Mouse (Mus musculus): ENCODE measurements around the gene Slc4a1ap. TPM values are rescaled to one million over a fixed set of nuclear protein-coding genes. Genes with fewer than 3 reads are reported as not detected.

Slc4a1ap gene
- total RNA-seq, 1 experiment, result 30.2 TPM

DNA sequence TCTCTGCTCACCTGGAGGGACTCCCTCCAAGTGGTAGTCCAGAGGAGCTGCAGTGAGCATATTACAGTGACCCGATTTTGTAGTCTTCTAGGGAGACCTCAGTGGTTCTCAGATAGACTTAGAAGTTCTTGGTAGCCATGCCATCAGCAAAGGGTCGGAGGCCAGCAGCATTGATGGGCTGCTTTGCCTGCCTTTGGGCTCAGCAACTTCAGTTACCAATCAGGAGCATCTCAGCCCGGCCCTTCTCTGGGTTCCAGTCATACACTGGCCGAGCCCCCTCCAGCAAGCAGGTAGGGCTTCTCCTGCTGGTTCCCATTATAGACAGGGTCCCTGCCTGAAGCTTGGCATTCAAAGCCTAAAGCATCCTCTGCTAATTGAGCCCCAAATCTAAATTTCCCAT, 69.1 kb downstream of the Slc4a1ap start:
- no peak for DNase-seq (ENCODE audit: low read depth, low spot score)
- Histone ChIP-seq H3K9me3 (ENCODE audit: control insufficient read depth, insufficient read depth, low read depth, low read length) (no peaks in the 10 kb centered on the region), H3K9ac (ENCODE audit: insufficient read depth, low read depth, low read length, poor library complexity, severe bottlenecking) (no peak overlapping the region), H3K36me3 (ENCODE audit: control insufficient read depth, insufficient read depth, low read length, poor library complexity, severe bottlenecking) (no peaks in the 10 kb centered on the region), H3K4me1 (ENCODE audit: control insufficient read depth in 2 of 2, insufficient read depth in 2 of 2, low read length in 2 of 2, poor library complexity in 1 of 2) (0 out of 4 replicates have a peak, but pooled peaks cover 0 to 5% of the 10 kb centered on the region in 2 experiments), H3K27ac (ENCODE audit: insufficient read depth, low read depth, low read length, poor library complexity, severe bottlenecking) (no peak overlapping the region), H3K4me3 (ENCODE audit: insufficient read depth in 1 of 2, low read depth in 1 of 2, low read length in 2 of 2, poor library complexity in 1 of 2, severe bottlenecking in 1 of 2) (peak overlapping the region; percentile 40 to 77; a peak in 2 of 4 replicates)
- in situ Hi-C loops (cut with MboI; ENCODE audit: low sequenced_read_pairs in 2 of 2, unreplicated experiment in 2 of 2), result loop anchor here (10.0 to 25.0 kb wide), 2 partner anchors 591 to 599 kb away; no protein-coding TSS in a partner anchor
- no peak for TF ChIP-seq HCFC1 (IDR thresholded peaks at IDR 0.05; ENCODE audit: borderline replicate concordance, insufficient read depth, low read length)
- TF ChIP-seq MAFK (IDR thresholded peaks at IDR 0.05; ENCODE audit: insufficient read depth, low read depth, low read length), result no peak
- no peak for TF ChIP-seq ZC3H11A (IDR thresholded peaks at IDR 0.05; ENCODE audit: borderline replicate concordance, low read depth, low read length)
- no peak for TF ChIP-seq ZNF384 (IDR thresholded peaks at IDR 0.05; ENCODE audit: low read depth, low read length)
- no peak for TF ChIP-seq CHD2 (IDR thresholded peaks at IDR 0.05; ENCODE audit: low read depth, low read length)

DNA sequence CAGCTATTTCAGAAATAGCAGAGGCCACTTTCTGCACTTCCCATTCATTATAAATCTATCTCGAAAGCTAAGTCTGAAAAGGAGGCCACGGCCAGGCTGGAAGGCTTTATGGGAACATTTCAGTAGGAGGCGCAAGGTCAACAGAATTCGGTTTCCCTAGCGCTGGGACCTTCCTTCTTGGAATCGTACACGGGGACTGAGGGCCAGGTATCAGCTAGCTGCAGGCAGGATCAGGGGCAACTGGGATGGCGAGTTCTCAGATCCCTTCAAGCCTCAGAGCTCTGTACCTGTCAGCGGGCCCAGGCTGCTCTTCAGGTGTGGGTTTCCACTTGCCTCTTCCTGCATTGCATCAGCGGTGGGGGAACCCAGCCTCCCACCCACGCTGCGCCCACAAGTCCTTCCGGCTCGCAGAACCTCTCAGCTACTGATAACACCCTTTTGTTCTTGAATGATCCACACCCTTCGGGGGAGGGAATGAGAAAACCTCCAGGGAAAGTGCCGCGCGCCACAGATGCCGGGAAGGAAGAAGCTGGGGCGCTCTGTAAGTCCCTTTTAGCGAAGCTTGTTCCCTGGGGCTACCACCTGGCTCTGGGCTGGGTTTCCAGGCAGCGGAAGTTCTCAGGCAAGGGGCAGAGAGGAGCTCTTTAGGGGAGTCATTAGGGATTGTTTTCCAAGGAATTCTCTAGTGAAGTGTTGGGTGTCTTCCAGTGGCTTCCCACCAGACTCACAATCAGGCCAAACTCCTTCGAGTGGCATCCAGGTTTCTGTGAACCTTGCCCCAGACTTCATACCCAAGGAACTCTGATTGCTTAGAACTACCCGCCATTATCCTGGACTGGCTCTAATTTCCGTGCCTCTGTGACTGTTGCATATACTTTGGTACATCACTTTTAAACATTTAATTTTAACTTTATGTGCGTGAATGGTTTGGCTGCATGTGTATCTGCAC, 70.0 kb downstream of the Slc4a1ap start, which contains the start of gene Mrpl33:
Gene Mrpl33, plus strand, starts transcription at position 455 of the 949 bp plus-strand sequence.
- peak within 1 kb of the TSS; percentile 1; the same call in 1 of the 2 replicates for H3K27ac ChIP-seq (ENCODE audit: insufficient read depth, low read depth, low read length, poor library complexity, severe bottlenecking)
- DNase-seq (ENCODE audit: low read depth, low spot score), result peak; percentile 52

DNA sequence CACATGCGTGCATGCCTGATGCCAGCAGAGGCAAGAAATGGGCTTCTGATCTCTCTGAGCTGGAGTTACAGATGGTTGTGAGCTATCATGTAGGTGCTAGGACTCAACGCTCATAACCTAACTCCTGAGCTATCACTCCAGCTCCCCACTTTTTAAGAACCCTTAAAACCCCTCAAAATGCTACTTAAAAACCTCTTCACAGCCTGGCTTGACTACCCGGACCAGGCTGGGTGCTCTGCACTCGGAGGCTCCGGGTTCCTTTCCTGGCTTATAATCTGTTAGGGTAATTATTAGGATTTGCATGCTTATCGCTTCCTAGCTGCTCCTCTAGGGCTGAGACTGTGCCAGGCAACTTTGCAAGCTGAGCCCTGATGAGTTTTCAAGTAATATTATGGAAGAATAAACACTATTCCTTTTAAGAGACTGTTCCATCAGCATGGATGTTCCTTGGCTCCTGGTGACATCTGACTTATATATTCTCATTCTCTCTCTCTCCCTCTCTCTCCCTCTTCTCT, 70.7 kb downstream of the Slc4a1ap start:
- in situ Hi-C loops (cut with MboI; ENCODE audit: low sequenced_read_pairs in 2 of 2, unreplicated experiment in 2 of 2), result loop anchor here (10.0 to 25.0 kb wide), 2 partner anchors 590 to 597 kb away; no protein-coding TSS in a partner anchor
- peaks cover under 1 to 5% of the 10 kb centered on the region in 2 experiments; a peak in 1 of 4 replicates for H3K4me1 ChIP-seq (ENCODE audit: control insufficient read depth in 2 of 2, insufficient read depth in 2 of 2, low read length in 2 of 2, poor library complexity in 1 of 2)
- peak overlapping the region in 1 of 2 experiments; percentile 77; a peak in 2 of 4 replicates for H3K4me3 ChIP-seq (ENCODE audit: insufficient read depth in 1 of 2, low read depth in 1 of 2, low read length in 2 of 2, poor library complexity in 1 of 2, severe bottlenecking in 1 of 2)
- no peaks in the 10 kb centered on the region for H3K36me3 ChIP-seq (ENCODE audit: control insufficient read depth, insufficient read depth, low read length, poor library complexity, severe bottlenecking)
- no peak for DNase-seq (ENCODE audit: low read depth, low spot score)
- H3K9me3 ChIP-seq (ENCODE audit: control insufficient read depth, insufficient read depth, low read depth, low read length), result no peaks in the 10 kb centered on the region
- peak overlapping the region; percentile 67; the same call in 1 of the 2 replicates for H3K9ac ChIP-seq (ENCODE audit: insufficient read depth, low read depth, low read length, poor library complexity, severe bottlenecking)
- TF ChIP-seq HCFC1 (IDR thresholded peaks at IDR 0.05; ENCODE audit: borderline replicate concordance, insufficient read depth, low read length), result no peak
- no peak overlapping the region for H3K27ac ChIP-seq (ENCODE audit: insufficient read depth, low read depth, low read length, poor library complexity, severe bottlenecking)

More for the DNA sequence above, 70.0 kb downstream of the Slc4a1ap start, which contains the start of gene Mrpl33:
- H3K9me3 ChIP-seq (ENCODE audit: control insufficient read depth, insufficient read depth, low read depth, low read length), result no peaks in the 10 kb centered on the region
- H3K4me3 ChIP-seq (ENCODE audit: insufficient read depth in 1 of 2, low read depth in 1 of 2, low read length in 2 of 2, poor library complexity in 1 of 2, severe bottlenecking in 1 of 2), result peak within 1 kb of the TSS; percentile 40 to 77
- in situ Hi-C loops (cut with MboI; ENCODE audit: low sequenced_read_pairs in 2 of 2, unreplicated experiment in 2 of 2), result loop anchor here (10.0 to 25.0 kb wide), 2 partner anchors 591 to 598 kb away; no protein-coding TSS in a partner anchor
- TF ChIP-seq HCFC1 (IDR thresholded peaks at IDR 0.05; ENCODE audit: borderline replicate concordance, insufficient read depth, low read length) (0 out of 2 replicates have a peak, but pooled peaks have one; percentile 24), ZNF384 (IDR thresholded peaks at IDR 0.05; ENCODE audit: low read depth, low read length) (no peak)
- no peaks in the 10 kb centered on the region for H3K36me3 ChIP-seq (ENCODE audit: control insufficient read depth, insufficient read depth, low read length, poor library complexity, severe bottlenecking)
- H3K9ac ChIP-seq (ENCODE audit: insufficient read depth, low read depth, low read length, poor library complexity, severe bottlenecking), result peak within 1 kb of the TSS; percentile 67
- H3K4me1 ChIP-seq (ENCODE audit: control insufficient read depth in 2 of 2, insufficient read depth in 2 of 2, low read length in 2 of 2, poor library complexity in 1 of 2), result 0 out of 4 replicates have a peak, but pooled peaks cover 0 to 5% of the 10 kb centered on the region in 2 experiments

DNA sequence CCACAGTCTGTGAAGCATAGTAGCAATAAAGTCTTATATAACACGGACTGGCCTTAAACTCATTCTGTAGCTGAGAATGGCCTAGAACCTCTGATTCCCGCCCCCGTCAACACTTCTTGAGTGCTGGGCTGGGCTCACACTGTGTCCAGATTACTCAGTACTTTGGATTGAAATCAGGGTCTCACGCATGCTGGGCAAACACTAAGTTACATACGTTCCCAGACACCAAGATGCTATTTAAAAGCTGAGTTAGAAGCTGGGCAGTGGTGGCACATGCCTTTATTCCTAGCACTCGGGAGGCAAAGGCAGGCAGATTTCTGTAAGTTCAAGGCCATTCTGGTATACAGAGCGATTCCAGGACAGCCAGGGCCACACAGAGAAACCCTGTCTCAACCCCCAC, 71.3 kb downstream of the Slc4a1ap start:
- no peaks in the 10 kb centered on the region for H3K9me3 ChIP-seq (ENCODE audit: control insufficient read depth, insufficient read depth, low read depth, low read length)
- no peaks in the 10 kb centered on the region for H3K36me3 ChIP-seq (ENCODE audit: control insufficient read depth, insufficient read depth, low read length, poor library complexity, severe bottlenecking)
- H3K27ac ChIP-seq (ENCODE audit: insufficient read depth, low read depth, low read length, poor library complexity, severe bottlenecking), result no peak overlapping the region
- H3K4me1 ChIP-seq (ENCODE audit: control insufficient read depth in 2 of 2, insufficient read depth in 2 of 2, low read length in 2 of 2, poor library complexity in 1 of 2), result peaks cover 3 to 7% of the 10 kb centered on the region in 2 experiments; a peak in 3 of 4 replicates
- TF ChIP-seq ZC3H11A (IDR thresholded peaks at IDR 0.05; ENCODE audit: borderline replicate concordance, low read depth, low read length), result no peak
- no peak for TF ChIP-seq HCFC1 (IDR thresholded peaks at IDR 0.05; ENCODE audit: borderline replicate concordance, insufficient read depth, low read length)
- no peak for TF ChIP-seq ZNF384 (IDR thresholded peaks at IDR 0.05; ENCODE audit: low read depth, low read length)
- TF ChIP-seq MAFK (IDR thresholded peaks at IDR 0.05; ENCODE audit: insufficient read depth, low read depth, low read length), result no peak
- no peak for TF ChIP-seq CHD2 (IDR thresholded peaks at IDR 0.05; ENCODE audit: low read depth, low read length)
- H3K4me3 ChIP-seq (ENCODE audit: insufficient read depth in 1 of 2, low read depth in 1 of 2, low read length in 2 of 2, poor library complexity in 1 of 2, severe bottlenecking in 1 of 2), result no peak overlapping the region
- in situ Hi-C loops (cut with MboI; ENCODE audit: low sequenced_read_pairs in 2 of 2, unreplicated experiment in 2 of 2), result loop anchor here (10.0 to 25.0 kb wide), 2 partner anchors 589 to 597 kb away; no protein-coding TSS in a partner anchor
- no peak for DNase-seq (ENCODE audit: low read depth, low spot score)
- H3K9ac ChIP-seq (ENCODE audit: insufficient read depth, low read depth, low read length, poor library complexity, severe bottlenecking), result no peak overlapping the region
